Mouse (Mus musculus) heart, postnatal 14 days (tissue): ENCODE data around the gene Efna3. TPM values are rescaled to one million over a fixed set of nuclear protein-coding genes. Genes with fewer than 3 reads are reported as not detected.
A peak's percentile ranks its signal among the peaks of the same experiment; 100 is the strongest.

Experiments
- DNase-seq, 2 experiments: peaks; one replicate each; pipeline ENCODE4 v3.0.0; 2021 to 2022
- intact Hi-C: fragments of 180-260 bp; cut with DNase I; formaldehyde crosslinking; loops from one replicate; pipeline ENCODE4 v1.15.1; 2025
- total RNA-seq, 2 experiments: library from RNA; stranded (reverse); gene quantifications; 2 replicates each; pipeline ENCODE4 v1.2.3; 2021

Efna3 gene
- total RNA-seq, 2 experiments from 2014 or later: not detected

DNA sequence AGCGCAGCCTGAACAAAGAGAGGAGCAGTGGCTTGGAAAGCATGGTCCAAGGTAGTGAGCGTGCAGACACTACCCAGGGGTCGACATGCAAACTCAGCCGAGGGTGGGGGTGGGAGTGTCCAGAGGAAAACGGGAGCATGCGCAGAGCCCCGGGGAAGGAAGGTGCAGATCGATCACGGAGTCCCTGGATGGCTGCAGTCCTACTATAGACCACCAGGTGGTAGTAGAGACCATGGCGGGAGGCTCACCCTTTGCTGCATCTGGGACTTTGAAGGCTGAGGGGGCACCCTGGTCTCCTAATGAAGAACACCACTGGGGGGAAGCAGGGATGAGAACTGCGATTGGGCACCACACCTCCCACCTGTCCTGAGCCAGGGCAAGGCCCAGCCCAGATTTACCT lies 17.7 kb upstream of the Efna3 start:
- intact Hi-C loops: loop anchor here (1.0 to 2.0 kb wide), 2 partner anchors 14 to 348 kb away; no protein-coding TSS in a partner anchor
- DNase-seq: peak; percentile 74 to 88

DNA sequence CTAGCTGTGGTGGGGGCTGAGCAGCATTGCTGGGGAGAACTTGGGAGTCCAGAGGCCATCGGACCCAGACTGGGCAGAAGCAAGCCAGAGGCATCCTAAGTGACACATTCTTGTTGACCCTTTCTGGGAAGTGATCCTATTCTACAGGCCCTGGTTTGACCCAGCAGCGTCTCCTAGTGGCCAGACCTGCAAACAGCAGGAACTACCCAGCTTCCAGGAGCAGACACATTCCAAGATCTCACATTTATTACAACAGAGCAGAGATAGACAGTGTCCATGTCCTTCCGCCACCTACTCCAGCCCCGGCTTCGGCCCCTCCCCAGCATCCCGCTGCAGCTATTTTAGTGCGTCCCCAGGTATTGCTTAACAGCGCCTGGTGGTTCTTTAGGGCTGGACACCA lies 16.7 kb upstream of the Efna3 start:
- DNase-seq: peak; percentile 64 to 82
- intact Hi-C loops: loop anchor here (5.0 kb wide), 1 partner anchor 148 kb away; no protein-coding TSS in a partner anchor

- intact Hi-C loops: loop anchor here (2.0 to 5.0 kb wide), 2 partner anchors 19 to 149 kb away; no protein-coding TSS in a partner anchor
- DNase-seq: peak; percentile 54 to 61
Measured at GRCm38 (mm10) chr3:89337721-89338578, 15.2 kb upstream of the Efna3 start, which contains the start of gene Efna4. TSS of gene Efna4 (minus strand) at chr3:89338028.

DNA sequence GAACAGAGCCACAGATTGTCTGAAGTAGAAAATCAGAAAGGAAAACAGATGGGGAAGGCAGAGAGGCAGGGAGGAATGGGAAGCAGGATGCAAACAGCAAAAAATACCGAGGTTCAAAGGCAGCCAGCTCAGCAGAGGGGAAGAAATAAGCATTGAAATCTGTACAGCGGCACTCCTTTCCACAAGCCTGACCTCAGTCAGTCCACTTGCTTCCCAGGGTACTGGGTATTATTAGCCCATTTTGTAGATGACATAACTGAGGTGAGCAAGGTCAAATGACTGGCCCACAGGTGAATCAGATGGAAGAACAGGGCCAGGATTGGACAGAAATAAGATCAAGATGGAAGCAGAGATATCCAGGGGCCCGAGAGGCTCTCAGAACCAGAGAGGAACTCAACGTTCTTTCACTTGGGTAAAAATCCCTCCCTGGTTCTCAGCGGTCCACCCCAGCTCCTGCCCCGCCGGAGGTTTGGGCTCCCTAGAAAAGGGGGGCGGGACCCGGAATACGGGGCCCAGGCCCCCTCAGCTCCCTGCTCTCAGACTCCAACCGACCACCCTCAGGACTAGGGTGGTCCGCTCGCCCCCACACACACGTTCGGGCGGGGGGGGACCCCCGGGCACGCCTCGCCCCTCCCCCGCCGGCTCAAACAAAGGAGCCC lies 14.4 kb upstream of the Efna3 start:
- intact Hi-C loops: loop anchor here (2.0 to 5.0 kb wide), 2 partner anchors 18 to 150 kb away; no protein-coding TSS in a partner anchor
- no peak for DNase-seq

GRCm38 (mm10) chr3:89336529-89336928 lies 13.8 kb upstream of the Efna3 start:
- intact Hi-C loops: loop anchor here (2.0 to 5.0 kb wide), 2 partner anchors 18 to 151 kb away; no protein-coding TSS in a partner anchor
- no peak for DNase-seq

GRCm38 (mm10) chr3:89333053-89333452 lies 10.3 kb upstream of the Efna3 start:
- no peak for DNase-seq
- intact Hi-C loops: no loop called here

GRCm38 (mm10) chr3:89332476-89332875 lies 9.7 kb upstream of the Efna3 start:
- intact Hi-C loops: no loop called here
- DNase-seq: no peak

GRCm38 (mm10) chr3:89332013-89332412 lies 9.2 kb upstream of the Efna3 start:
- intact Hi-C loops: no loop called here
- no peak for DNase-seq

- no peak for DNase-seq
- intact Hi-C loops: no loop called here
Measured at GRCm38 (mm10) chr3:89331561-89331960, 8.8 kb upstream of the Efna3 start.

- no peak for DNase-seq
- intact Hi-C loops: no loop called here
Measured at GRCm38 (mm10) chr3:89330948-89331347, 8.2 kb upstream of the Efna3 start.

- no peak for DNase-seq
- intact Hi-C loops: no loop called here
Measured at GRCm38 (mm10) chr3:89330346-89330745, 7.6 kb upstream of the Efna3 start.

DNA sequence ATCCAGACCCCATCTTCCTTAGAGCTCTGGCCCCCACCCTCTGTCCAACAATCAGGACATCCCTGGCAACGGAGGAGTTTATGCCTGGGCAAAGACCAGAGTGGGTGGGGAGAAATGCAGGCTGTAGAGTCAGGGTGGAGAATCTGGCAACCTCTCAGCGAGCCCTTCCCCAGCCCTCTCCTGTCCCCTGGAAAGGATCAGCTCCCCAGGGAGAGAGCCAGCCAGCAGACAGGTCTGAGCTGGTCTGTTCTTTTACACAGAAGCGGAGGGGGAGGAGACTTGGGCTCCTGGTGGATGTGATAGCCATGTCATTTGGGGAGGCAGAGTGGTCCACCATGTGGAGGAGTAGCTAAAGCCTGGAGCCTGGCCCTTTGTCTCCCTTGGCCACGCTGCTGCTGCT lies 5.9 kb upstream of the Efna3 start:
- intact Hi-C loops: no loop called here
- DNase-seq: no peak

DNA sequence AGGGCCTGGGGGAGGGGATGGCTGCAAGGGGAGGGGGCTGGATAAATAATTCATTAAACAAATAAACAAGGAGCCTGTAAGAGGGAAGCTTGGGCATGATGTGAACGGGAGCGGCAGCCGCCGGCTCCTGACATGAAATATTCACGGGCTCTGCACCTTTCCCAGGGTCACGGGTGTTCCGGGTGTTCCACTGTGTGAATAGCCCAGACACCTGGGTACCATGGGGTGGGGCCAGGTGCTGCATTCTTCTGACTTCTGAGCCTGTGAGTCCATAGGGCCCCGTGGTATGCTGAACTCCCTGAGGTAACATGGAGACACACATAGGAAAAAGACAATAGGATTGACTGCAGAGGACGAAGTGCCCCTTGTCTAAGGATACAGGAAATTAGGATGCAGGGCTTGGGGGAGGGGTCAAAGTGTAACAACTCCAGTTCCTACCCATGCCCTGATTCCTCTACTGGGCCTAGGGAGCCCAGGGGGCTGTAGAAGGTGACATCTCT lies 4.7 kb upstream of the Efna3 start:
- intact Hi-C loops: no loop called here
- no peak for DNase-seq

DNA sequence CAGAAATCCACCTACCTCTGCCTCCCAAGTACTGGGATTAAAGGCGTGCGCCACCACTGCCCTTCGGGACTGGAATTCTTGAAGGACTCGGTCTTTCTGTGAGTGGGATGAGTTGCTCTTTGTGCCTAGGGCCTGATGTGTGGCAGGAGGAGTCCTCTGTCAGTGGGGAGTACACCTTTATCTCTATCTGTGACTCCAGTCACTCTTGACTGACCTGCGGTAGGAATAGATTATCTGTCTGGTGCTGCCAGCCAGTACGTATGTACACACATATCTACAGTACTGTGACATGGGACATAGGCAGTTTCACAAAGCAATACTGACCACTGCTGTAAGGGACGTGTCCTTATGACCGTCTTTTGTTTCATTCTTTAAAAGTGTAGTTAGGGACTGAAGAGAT lies 3.1 kb upstream of the Efna3 start:
- DNase-seq: no peak
- intact Hi-C loops: no loop called here

DNA sequence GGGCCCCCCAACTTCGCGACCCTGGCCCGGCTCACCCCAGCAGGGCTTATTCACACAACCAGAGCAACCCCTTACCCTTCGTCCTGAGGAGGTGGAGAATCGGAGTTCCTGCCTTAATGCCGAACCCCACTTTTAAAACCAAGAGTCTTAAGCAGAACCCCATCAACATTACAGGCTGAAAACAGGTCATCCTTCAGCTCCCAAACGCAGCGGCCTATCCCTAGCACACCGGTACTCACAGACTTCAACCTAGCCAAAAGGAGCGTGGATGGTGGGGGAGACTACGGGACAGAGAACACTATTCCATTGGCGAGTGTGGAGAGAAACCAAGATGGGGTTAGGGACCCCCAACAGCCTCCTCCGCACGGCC lies 649 bp downstream of the Efna3 start:
- DNase-seq: no peak
- intact Hi-C loops: no loop called here

GRCm38 (mm10) chr3:89321183-89322130 lies 1.3 kb downstream of the Efna3 start:
- DNase-seq: no peak
- intact Hi-C loops: no loop called here

- DNase-seq: no peak
- intact Hi-C loops: no loop called here
Measured at GRCm38 (mm10) chr3:89320581-89321182, 2.1 kb downstream of the Efna3 start.

GRCm38 (mm10) chr3:89319591-89320350 lies 3.0 kb downstream of the Efna3 start:
- intact Hi-C loops: loop anchor here (2.0 kb wide), 1 partner anchor 17 kb away; no protein-coding TSS in a partner anchor
- no peak for DNase-seq
